Mouse (Mus musculus) heart, postnatal 0 days (tissue): ENCODE data around the gene Drd2.

Experiments used
- CTCF ChIP-seq: IDR thresholded peaks from 2 replicates; pipeline ENCODE4 v1.5.1; 2016; ENCODE audit warnings: antibody characterized with exemption, control low read depth, low read depth
- EP300 ChIP-seq: IDR thresholded peaks from 2 replicates; pipeline ENCODE4 v1.6.1; 2016; ENCODE audit warnings: antibody characterized with exemption, low read depth

- TF ChIP-seq EP300 (no peak), CTCF (no peak)
These were observed 115.7 kb downstream of the Drd2 start for GRCm38 (mm10) chr9:49456136-49456535.
